Mouse (Mus musculus): Measurements from ENCODE around the gene Ccdc151.

DNA sequence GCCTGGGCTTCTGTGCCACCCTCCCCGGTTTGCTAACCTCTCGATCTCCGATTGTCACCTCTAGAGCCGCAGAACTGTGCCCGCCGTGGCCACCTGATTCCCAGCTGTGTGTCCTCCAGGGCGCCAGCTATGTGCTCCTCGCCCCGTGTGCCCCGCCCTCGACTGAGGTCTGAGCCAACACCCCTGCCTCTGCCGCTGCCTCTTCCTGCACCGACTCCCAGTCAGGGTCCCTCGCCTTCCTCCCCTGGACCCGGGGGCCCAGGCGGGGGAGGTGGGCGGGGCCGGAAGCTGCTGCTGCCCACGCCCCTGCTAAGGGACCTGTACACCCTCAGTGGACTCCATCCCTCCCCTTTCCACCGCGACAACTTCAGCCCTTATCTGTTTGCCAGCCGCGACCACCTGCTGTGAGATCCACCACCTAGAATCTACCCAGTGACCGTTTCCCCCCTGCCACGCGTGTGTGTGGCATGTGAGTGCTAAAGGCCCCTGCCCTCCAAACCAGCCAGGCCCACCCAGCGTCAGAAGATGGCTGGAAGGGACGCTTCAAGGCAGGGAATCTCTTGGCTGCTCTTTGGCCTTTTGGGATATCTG lies 54.8 kb downstream of the Ccdc151 start:
- no peak for TF ChIP-seq POLR2A (IDR thresholded peaks at IDR 0.05; ENCODE audit: extremely low read depth, insufficient read depth, low read length)
- no peak for TF ChIP-seq CTCF (IDR thresholded peaks at IDR 0.05; ENCODE audit: low read depth, low read length)

All from liver, adult 2 months (tissue).